Mouse (Mus musculus) lung, embryonic 16.5 days (tissue): ENCODE data around the gene Ikzf3. TPM values are rescaled to one million over a fixed set of nuclear protein-coding genes. Genes with fewer than 3 reads are reported as not detected.

ENCODE experiments used
- ATAC-seq: fragments of 200-750 bp; cut with Nextera tagmentation; 2 replicates; pipeline ENCODE4 v1.8.0; 2017; ENCODE audit warnings: low read depth, mild to moderate bottlenecking, moderate library complexity
- H3K27ac ChIP-seq: fragments of 300-500 bp; sonication (generic); 2 replicates; pipeline ENCODE4 v1.5.1; 2014; ENCODE audit warnings: mild to moderate bottlenecking, control low read depth, low read length
- H3K27me3 ChIP-seq: fragments of 300-500 bp; sonication (generic); 2 replicates; pipeline ENCODE4 v1.6.1; 2014; ENCODE audit warnings: low read depth, low read length, mixed read lengths; ENCODE audit not compliant: control insufficient read depth, insufficient read depth
- H3K36me3 ChIP-seq: fragments of 300-500 bp; sonication (generic); 2 replicates; pipeline ENCODE4 v1.6.1; 2014; ENCODE audit warnings: low read length; ENCODE audit not compliant: control insufficient read depth, insufficient read depth
- H3K4me1 ChIP-seq: fragments of 300-500 bp; sonication (generic); replicated peaks from 2 replicates; pipeline ENCODE4 v1.6.1; 2014; ENCODE audit warnings: low read length, mixed read lengths; ENCODE audit not compliant: control insufficient read depth, insufficient read depth
- H3K4me2 ChIP-seq: fragments of 300-500 bp; sonication (generic); 2 replicates; pipeline ENCODE4 v1.6.1; 2014; ENCODE audit warnings: low read depth, low read length, control low read depth
- H3K4me3 ChIP-seq: fragments of 300-500 bp; sonication (generic); 2 replicates; pipeline ENCODE4 v1.5.1; 2014; ENCODE audit warnings: mild to moderate bottlenecking, low read length, control low read depth
- H3K9ac ChIP-seq: fragments of 300-500 bp; sonication (generic); 2 replicates; pipeline ENCODE4 v1.6.1; 2014; ENCODE audit warnings: low read length, control low read depth
- H3K9me3 ChIP-seq: fragments of 300-500 bp; sonication (generic); 2 replicates; pipeline ENCODE4 v1.6.1; 2016; ENCODE audit warnings: low read length; ENCODE audit not compliant: control insufficient read depth
- WGBS: fragments of 180-500 bp; shearing (Covaris S2); extraction: QIAGEN DNeasy Blood & Tissue Kit; methylation state at CpG from one replicate; pipeline ENCODE4 v1.1.7; 2014; 5-methylcytosine and 5-hydroxymethylcytosine counted together
- polyA plus RNA-seq: library from polyadenylated mRNA; unstranded; fragments of >200 nt; fragmentation: Nextera tagmentation; extraction: Ambion mirVana; gene quantifications from 2 replicates; pipeline ENCODE4 v1.2.1, GENCODE M21; 2015

Gene Ikzf3
- polyA plus RNA-seq, 1 experiment from 2014 or later, result 0.33 TPM

- Histone ChIP-seq H3K9ac (no peak overlapping the region), H3K4me3 (no peak overlapping the region), H3K9me3 (no peaks in the 10 kb centered on the region), H3K27me3 (peaks cover 23% of the 10 kb centered on the region), H3K36me3 (peaks cover 4% of the 10 kb centered on the region), H3K27ac (no peak overlapping the region), H3K4me1 (peaks cover 6% of the 10 kb centered on the region; the same call in 1 of the 2 replicates), H3K4me2 (no peak overlapping the region)
- WGBS, result 9% methylated on average over 11 of the region's 11 CpGs
- no peak for ATAC-seq
Measured at GRCm38 (mm10) chr11:98459071-98459741, 86.6 kb downstream of the Ikzf3 start.

- Histone ChIP-seq H3K4me2 (peak overlapping the region; percentile 86), H3K4me1 (peaks cover 6% of the 10 kb centered on the region; the same call in 1 of the 2 replicates), H3K27me3 (peaks cover 23% of the 10 kb centered on the region), H3K27ac (no peak overlapping the region), H3K9me3 (no peaks in the 10 kb centered on the region), H3K36me3 (peaks cover 4% of the 10 kb centered on the region), H3K9ac (peak overlapping the region; percentile 71), H3K4me3 (peak overlapping the region; percentile 66)
- no peak; the same call in none of the 2 replicates for ATAC-seq
- 3% methylated on average over 28 of the region's 30 CpGs for WGBS
Measured at GRCm38 (mm10) chr11:98458121-98458990, 87.5 kb downstream of the Ikzf3 start.

DNA sequence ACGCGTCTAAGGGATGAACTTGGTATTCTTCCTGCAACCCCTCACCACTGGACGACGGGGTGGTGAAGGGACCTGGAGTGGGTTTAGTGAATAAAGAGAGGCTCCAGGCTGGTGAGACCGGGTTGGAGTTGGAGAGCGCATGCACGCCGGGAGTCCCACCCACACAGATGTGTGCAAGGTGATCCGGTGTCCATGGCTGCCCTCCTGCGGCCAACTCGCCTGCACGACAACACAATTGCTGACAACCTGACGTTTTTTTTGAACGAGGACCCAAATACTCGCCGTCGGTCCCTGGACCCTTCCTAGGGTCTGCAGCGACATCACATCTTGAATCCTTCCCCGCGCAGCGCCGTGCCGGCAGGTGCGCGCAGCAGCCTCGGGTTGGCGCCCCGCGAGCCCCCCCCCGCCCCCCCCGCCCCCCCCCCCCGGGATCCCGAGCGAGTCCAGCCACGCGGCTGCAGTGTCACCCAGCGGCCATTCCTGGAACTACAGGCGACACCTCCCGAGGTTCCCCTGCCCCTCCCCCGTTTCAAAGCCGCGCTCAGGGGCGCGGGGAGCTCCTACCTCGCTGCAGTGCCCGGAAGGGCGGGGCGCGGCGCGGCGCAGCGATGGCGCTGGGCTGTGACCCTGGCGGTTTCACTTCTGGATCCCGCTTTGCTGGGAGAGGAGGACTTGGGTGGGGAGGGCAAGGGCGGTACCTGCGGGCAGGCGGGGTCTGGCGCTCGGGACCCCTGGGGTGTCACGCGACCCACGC is 88.3 kb downstream of the Ikzf3 start:
- Histone ChIP-seq H3K4me3 (peak overlapping the region; percentile 66), H3K9ac (peak overlapping the region; percentile 71), H3K27ac (peak overlapping the region; percentile 57; the same call in 1 of the 2 replicates), H3K4me1 (peaks cover 6% of the 10 kb centered on the region; the same call in 1 of the 2 replicates), H3K9me3 (no peaks in the 10 kb centered on the region), H3K27me3 (peaks cover 23% of the 10 kb centered on the region), H3K4me2 (peak overlapping the region; percentile 86), H3K36me3 (peaks cover 6% of the 10 kb centered on the region)
- ATAC-seq, result peak; percentile 87
- WGBS, result under 1% methylated on average over 52 of the region's 64 CpGs

DNA sequence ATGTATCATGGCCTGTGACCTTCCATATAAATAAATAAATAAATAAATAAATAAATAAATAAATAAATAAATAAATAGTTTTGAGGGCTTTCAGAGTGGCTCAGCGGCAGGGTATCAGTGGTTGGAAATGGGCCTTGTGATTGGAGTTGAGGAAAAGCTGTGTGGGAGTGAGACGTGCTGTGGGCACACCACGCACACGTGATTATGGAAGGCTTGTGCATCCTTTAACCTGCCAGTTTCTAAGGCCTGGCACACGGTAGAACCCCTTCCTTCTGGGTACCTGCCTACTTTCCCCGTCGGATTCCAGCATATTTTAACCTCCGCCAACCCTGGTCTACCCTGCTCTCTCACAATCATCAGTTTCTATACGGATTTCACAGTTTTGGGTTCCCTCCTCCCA is 88.9 kb downstream of the Ikzf3 start:
- Histone ChIP-seq H3K27me3 (peaks cover 23% of the 10 kb centered on the region), H3K4me1 (peaks cover 6% of the 10 kb centered on the region; the same call in 1 of the 2 replicates), H3K36me3 (peaks cover 6% of the 10 kb centered on the region), H3K9me3 (no peaks in the 10 kb centered on the region), H3K4me3 (peak overlapping the region; percentile 66), H3K27ac (peak overlapping the region; percentile 57; the same call in 1 of the 2 replicates), H3K4me2 (peak overlapping the region; percentile 86), H3K9ac (peak overlapping the region; percentile 71; the same call in 1 of the 2 replicates)
- 20% methylated on average over 9 of the region's 9 CpGs for WGBS
- ATAC-seq, result no peak; the same call in 1 of the 2 replicates

DNA sequence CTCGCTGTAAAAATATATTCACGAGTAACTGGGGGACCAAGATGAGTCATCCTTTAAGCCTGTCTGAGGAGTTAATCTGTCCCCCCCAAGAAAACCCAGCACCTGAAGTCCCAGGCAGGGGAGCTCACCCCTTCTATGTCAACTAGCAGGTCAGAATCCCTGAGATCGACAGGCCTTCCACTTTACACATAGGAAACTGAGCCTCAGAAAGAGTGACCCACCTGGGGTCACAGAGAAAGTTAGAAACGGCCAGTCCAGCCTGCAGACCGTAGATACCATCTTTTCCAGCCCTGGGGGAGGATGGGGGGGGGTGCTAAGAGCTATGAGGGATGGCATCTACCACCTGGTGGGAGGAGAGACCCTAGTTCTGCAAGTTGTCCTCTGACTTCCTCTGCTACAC is 89.3 kb downstream of the Ikzf3 start:
- Histone ChIP-seq H3K9me3 (no peaks in the 10 kb centered on the region), H3K4me1 (peaks cover 6% of the 10 kb centered on the region; the same call in 1 of the 2 replicates), H3K27ac (no peak overlapping the region), H3K27me3 (peaks cover 23% of the 10 kb centered on the region), H3K4me3 (no peak overlapping the region), H3K36me3 (peaks cover 6% of the 10 kb centered on the region), H3K9ac (no peak overlapping the region), H3K4me2 (no peak overlapping the region)
- no peak for ATAC-seq
- WGBS, result 54% methylated on average over 5 of the region's 5 CpGs

GRCm38 (mm10) chr11:98455484-98455883 is 90.3 kb downstream of the Ikzf3 start:
- Histone ChIP-seq H3K9me3 (no peaks in the 10 kb centered on the region), H3K4me2 (no peak overlapping the region), H3K9ac (no peak overlapping the region), H3K27ac (no peak overlapping the region), H3K27me3 (peaks cover 23% of the 10 kb centered on the region), H3K4me1 (peaks cover 7% of the 10 kb centered on the region), H3K36me3 (peaks cover 6% of the 10 kb centered on the region), H3K4me3 (no peak overlapping the region)
- ATAC-seq, result no peak
- WGBS, result 74% methylated on average over 4 of the region's 4 CpGs

- H3K4me1 ChIP-seq, result peaks cover 12% of the 10 kb centered on the region
- H3K4me2 ChIP-seq, result no peak overlapping the region
- H3K27ac ChIP-seq, result no peak overlapping the region
- 49% methylated on average over 20 of the region's 20 CpGs for WGBS
- H3K9me3 ChIP-seq, result no peaks in the 10 kb centered on the region
- ATAC-seq, result no peak
- peaks cover 8% of the 10 kb centered on the region for H3K27me3 ChIP-seq
- 0 out of 2 replicates have a peak overlapping the region, but pooled peaks have one; percentile 29 for H3K9ac ChIP-seq
- no peak overlapping the region for H3K4me3 ChIP-seq
- peaks cover 3% of the 10 kb centered on the region for H3K36me3 ChIP-seq
Measured at GRCm38 (mm10) chr11:98449921-98450771, 95.7 kb downstream of the Ikzf3 start.

- peaks cover 2% of the 10 kb centered on the region; the same call in 1 of the 2 replicates for H3K36me3 ChIP-seq
- ATAC-seq, result no peak
- H3K9me3 ChIP-seq, result no peaks in the 10 kb centered on the region
- WGBS, result 70% methylated on average over 3 of the region's 3 CpGs
- peak overlapping the region; percentile 54 for H3K4me2 ChIP-seq
- 0 out of 2 replicates have a peak overlapping the region, but pooled peaks have one; percentile 2 for H3K4me3 ChIP-seq
- H3K4me1 ChIP-seq, result peaks cover 12% of the 10 kb centered on the region
- H3K9ac ChIP-seq, result 0 out of 2 replicates have a peak overlapping the region, but pooled peaks have one; percentile 29
- peaks cover 8% of the 10 kb centered on the region for H3K27me3 ChIP-seq
- no peak overlapping the region for H3K27ac ChIP-seq
Measured at GRCm38 (mm10) chr11:98449419-98449818, 96.4 kb downstream of the Ikzf3 start.
